Mouse (Mus musculus) midbrain, postnatal 0 days (tissue): ENCODE measurements around the gene Ifnar1. TPM values are rescaled to one million over a fixed set of nuclear protein-coding genes. Genes with fewer than 3 reads are reported as not detected.
"Not testable (repeated sequence)": the region's sequence is repeated elsewhere in the genome, so short reads cannot be mapped to it uniquely, and the experiment has no call there.

Experiments
- ATAC-seq: fragments of 200-750 bp; cut with Nextera tagmentation; 2 replicates; pipeline ENCODE4 v1.8.0; 2017; ENCODE audit warnings: moderate number of reproducible peaks, mild to moderate bottlenecking, moderate TSS enrichment, moderate library complexity; ENCODE audit not compliant: low FRiP score
- DNase-seq: peaks from one replicate; pipeline ENCODE4 v3.0.0-alpha.2; 2015; ENCODE audit warnings: low spot score
- H3K27ac ChIP-seq: fragments of 300-500 bp; sonication (generic); 2 replicates; pipeline ENCODE4 v1.5.1; 2014; ENCODE audit warnings: low read depth, mild to moderate bottlenecking, low read length, mixed read lengths
- H3K27me3 ChIP-seq: fragments of 300-500 bp; sonication (generic); 2 replicates; pipeline ENCODE4 v1.6.1; 2014; ENCODE audit warnings: low read length, control low read depth, mixed read lengths; ENCODE audit not compliant: insufficient read depth
- H3K36me3 ChIP-seq: fragments of 300-500 bp; sonication (generic); 2 replicates; pipeline ENCODE4 v1.6.1; 2014; ENCODE audit warnings: low read length, control low read depth, mixed read lengths; ENCODE audit not compliant: insufficient read depth
- H3K4me1 ChIP-seq: fragments of 300-500 bp; sonication (generic); 2 replicates; pipeline ENCODE4 v1.6.1; 2014; ENCODE audit warnings: mild to moderate bottlenecking, control low read depth, antibody characterized with exemption, low read length, mixed read lengths; ENCODE audit not compliant: insufficient read depth
- H3K4me2 ChIP-seq: fragments of 300-500 bp; sonication (generic); 2 replicates; pipeline ENCODE4 v1.6.1; 2014; ENCODE audit warnings: low read depth, mild to moderate bottlenecking, low read length, mixed read lengths; ENCODE audit not compliant: poor library complexity, severe bottlenecking
- H3K4me3 ChIP-seq: fragments of 300-500 bp; sonication (generic); 2 replicates; pipeline ENCODE4 v1.5.1; 2014; ENCODE audit warnings: low read depth, mild to moderate bottlenecking, low read length, moderate library complexity
- H3K9ac ChIP-seq: fragments of 300-500 bp; sonication (generic); replicated peaks from 2 replicates; pipeline ENCODE4 v1.6.1; 2014; ENCODE audit warnings: mild to moderate bottlenecking, low read length, moderate library complexity, mixed read lengths; ENCODE audit not compliant: poor library complexity, severe bottlenecking
- H3K9me3 ChIP-seq: fragments of 300-500 bp; sonication (generic); 2 replicates; pipeline ENCODE4 v1.6.1; 2016; ENCODE audit warnings: low read length, control low read depth
- CTCF ChIP-seq: IDR thresholded peaks from 2 replicates; pipeline ENCODE4 v1.5.1; 2016; ENCODE audit warnings: antibody characterized with exemption, mild to moderate bottlenecking
- WGBS: fragments of 180-500 bp; shearing (Covaris S2); extraction: QIAGEN DNeasy Blood & Tissue Kit; methylation state at CpG from one replicate; pipeline ENCODE4 v1.1.7; 2014; 5-methylcytosine and 5-hydroxymethylcytosine counted together
- polyA plus RNA-seq: library from polyadenylated mRNA; unstranded; fragments of >200 nt; fragmentation: Nextera tagmentation; extraction: Ambion mirVana; gene quantifications from 2 replicates; pipeline ENCODE4 v1.2.1, GENCODE M21; 2015
- total RNA-seq: library from RNA; depleted of rRNA; stranded (reverse); fragments of >200 nt; gene quantifications from 2 replicates; pipeline ENCODE4 v1.2.3, GENCODE M21; 2014

The Ifnar1 gene
- total and polyA plus RNA-seq, 2 experiments from 2014 or later, result 32.4 to 61.1 TPM

GRCm38 (mm10) chr16:91527051-91527450, 42.0 kb downstream of the Ifnar1 start:
- TF ChIP-seq CTCF, result peak; percentile 64
- no peaks in the 10 kb centered on the region for H3K4me1 ChIP-seq
- H3K4me3 ChIP-seq, result no peak overlapping the region
- H3K9me3 ChIP-seq, result no peaks in the 10 kb centered on the region
- WGBS, result 78% methylated on average over 10 of the region's 10 CpGs
- no peak overlapping the region for H3K9ac ChIP-seq
- no peak for ATAC-seq
- no peak for DNase-seq
- H3K27me3 ChIP-seq, result no peaks in the 10 kb centered on the region
- H3K27ac ChIP-seq, result no peak overlapping the region
- no peaks in the 10 kb centered on the region for H3K36me3 ChIP-seq
- no peak overlapping the region for H3K4me2 ChIP-seq

- Histone ChIP-seq H3K27ac (no peak overlapping the region), H3K4me3 (no peak overlapping the region), H3K9ac (no peak overlapping the region), H3K9me3 (no peaks in the 10 kb centered on the region), H3K4me2 (no peak overlapping the region), H3K27me3 (no peaks in the 10 kb centered on the region), H3K36me3 (no peaks in the 10 kb centered on the region), H3K4me1 (no peaks in the 10 kb centered on the region)
- 62% methylated on average over 5 of the region's 5 CpGs for WGBS
- TF ChIP-seq CTCF, result no peak
- no peak for DNase-seq
- ATAC-seq, result no peak
These were observed 42.5 kb downstream of the Ifnar1 start for GRCm38 (mm10) chr16:91527500-91527899.

GRCm38 (mm10) chr16:91528578-91528977, 43.5 kb downstream of the Ifnar1 start:
- no peak overlapping the region for H3K4me2 ChIP-seq
- H3K4me3 ChIP-seq, result no peak overlapping the region
- H3K27me3 ChIP-seq, result no peaks in the 10 kb centered on the region
- H3K9me3 ChIP-seq, result no peaks in the 10 kb centered on the region
- 82% methylated on average over 9 of the region's 9 CpGs for WGBS
- no peak overlapping the region for H3K27ac ChIP-seq
- ATAC-seq (no peak), DNase-seq (no peak)
- H3K9ac ChIP-seq, result no peak overlapping the region
- H3K4me1 ChIP-seq, result no peaks in the 10 kb centered on the region
- TF ChIP-seq CTCF, result no peak
- no peaks in the 10 kb centered on the region for H3K36me3 ChIP-seq

GRCm38 (mm10) chr16:91530830-91531229, 45.8 kb downstream of the Ifnar1 start:
- DNase-seq, H3K36me3 ChIP-seq, H3K9me3 ChIP-seq, H3K4me1 ChIP-seq, ATAC-seq, H3K4me3 ChIP-seq, H3K27me3 ChIP-seq, H3K9ac ChIP-seq, H3K27ac ChIP-seq, H3K4me2 ChIP-seq: not testable (repeated sequence)
- 80% methylated on average over 4 of the region's 4 CpGs for WGBS

DNA sequence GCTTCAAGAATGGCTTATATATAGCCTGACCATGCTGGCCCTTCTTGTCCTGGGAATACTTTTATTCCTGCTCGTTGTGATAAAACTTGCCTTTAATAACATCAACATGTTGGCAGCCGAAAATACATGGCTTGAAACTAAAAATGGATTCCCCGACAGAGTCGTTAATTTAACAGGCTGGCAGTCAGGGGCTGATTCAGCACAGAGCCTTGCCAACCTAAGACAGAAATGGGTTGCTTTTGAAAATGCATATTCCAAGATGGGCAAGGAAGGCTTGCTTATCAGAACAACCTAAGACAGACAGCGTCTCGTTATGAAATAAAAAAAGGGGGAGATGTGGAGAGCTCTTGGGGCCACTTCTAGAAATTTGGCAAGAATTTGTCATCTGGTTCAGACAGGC, 46.8 kb downstream of the Ifnar1 start:
- Histone ChIP-seq H3K4me2 (no peak overlapping the region), H3K9me3 (no peaks in the 10 kb centered on the region), H3K4me1 (no peaks in the 10 kb centered on the region), H3K27me3 (no peaks in the 10 kb centered on the region), H3K27ac (no peak overlapping the region), H3K4me3 (no peak overlapping the region), H3K9ac (no peak overlapping the region), H3K36me3 (no peaks in the 10 kb centered on the region)
- no peak for ATAC-seq
- WGBS, result 65% methylated on average over 6 of the region's 6 CpGs
- TF ChIP-seq CTCF, result no peak
- DNase-seq, result no peak

- Histone ChIP-seq H3K9ac (no peak overlapping the region), H3K27ac (no peak overlapping the region), H3K4me2 (no peak overlapping the region), H3K4me1 (no peaks in the 10 kb centered on the region), H3K4me3 (no peak overlapping the region), H3K9me3 (no peaks in the 10 kb centered on the region), H3K27me3 (no peaks in the 10 kb centered on the region), H3K36me3 (no peaks in the 10 kb centered on the region)
- DNase-seq (no peak), ATAC-seq (no peak)
- TF ChIP-seq CTCF, result no peak
- 54% methylated on average over 2 of the region's 2 CpGs for WGBS
These were observed 47.4 kb downstream of the Ifnar1 start for GRCm38 (mm10) chr16:91532429-91532828.
